Mouse (Mus musculus): Measurements from ENCODE around the gene Slc48a1. TPM values are rescaled to one million over a fixed set of nuclear protein-coding genes. Genes with fewer than 3 reads are reported as not detected.
A peak's percentile ranks its signal among the peaks of the same experiment; 100 is the strongest.

The Slc48a1 gene
- polyA plus RNA-seq, 1 experiment from 2014 or later, result 65.4 TPM

GRCm38 (mm10) chr15:97767280-97768186 is 10.8 kb upstream of the Slc48a1 start, which contains the start of gene Rapgef3:
Gene Rapgef3, minus strand, starts transcription at chr15:97767972.
- 0 out of 2 replicates have a peak within 1 kb of the TSS, but pooled peaks have one; percentile 52 for H3K27ac ChIP-seq (ENCODE audit: low read depth, low read length)
- H3K36me3 ChIP-seq (ENCODE audit: control insufficient read depth, insufficient read depth, low read length), result no peaks in the 10 kb centered on the region
- peak within 1 kb of the TSS; percentile 54 for H3K9ac ChIP-seq (ENCODE audit: low read length)
- H3K4me2 ChIP-seq (ENCODE audit: low read length), result peak within 1 kb of the TSS; percentile 73
- peak within 1 kb of the TSS; percentile 33 for H3K4me3 ChIP-seq (ENCODE audit: low read depth, low read length)
- peaks cover 23% of the 10 kb centered on the region for H3K27me3 ChIP-seq (replicated peaks; ENCODE audit: control insufficient read depth, insufficient read depth, low read length)
- H3K9me3 ChIP-seq (replicated peaks; ENCODE audit: control insufficient read depth, low read length), result no peaks in the 10 kb centered on the region
- WGBS, result under 1% methylated on average over 40 of the region's 44 CpGs
- peak; percentile 87 for ATAC-seq
- peak; percentile 75 for DNase-seq (ENCODE audit: low spot score)
- H3K4me1 ChIP-seq (ENCODE audit: control insufficient read depth, insufficient read depth, low read length), result peaks cover 28% of the 10 kb centered on the region

GRCm38 (mm10) chr15:97768192-97768591 is 10.1 kb upstream of the Slc48a1 start:
- Histone ChIP-seq H3K27ac (ENCODE audit: low read depth, low read length) (no peak overlapping the region), H3K27me3 (replicated peaks; ENCODE audit: control insufficient read depth, insufficient read depth, low read length) (peaks cover 23% of the 10 kb centered on the region), H3K9ac (ENCODE audit: low read length) (peak overlapping the region; percentile 54), H3K9me3 (replicated peaks; ENCODE audit: control insufficient read depth, low read length) (no peaks in the 10 kb centered on the region), H3K36me3 (ENCODE audit: control insufficient read depth, insufficient read depth, low read length) (no peaks in the 10 kb centered on the region), H3K4me2 (ENCODE audit: low read length) (peak overlapping the region; percentile 73), H3K4me1 (ENCODE audit: control insufficient read depth, insufficient read depth, low read length) (peaks cover 28% of the 10 kb centered on the region), H3K4me3 (ENCODE audit: low read depth, low read length) (peak overlapping the region; percentile 33)
- DNase-seq (ENCODE audit: low spot score), result no peak
- WGBS, result under 1% methylated on average over 18 of the region's 18 CpGs
- 0 out of 2 replicates have a peak, but pooled peaks have one; percentile 13 for ATAC-seq

DNA sequence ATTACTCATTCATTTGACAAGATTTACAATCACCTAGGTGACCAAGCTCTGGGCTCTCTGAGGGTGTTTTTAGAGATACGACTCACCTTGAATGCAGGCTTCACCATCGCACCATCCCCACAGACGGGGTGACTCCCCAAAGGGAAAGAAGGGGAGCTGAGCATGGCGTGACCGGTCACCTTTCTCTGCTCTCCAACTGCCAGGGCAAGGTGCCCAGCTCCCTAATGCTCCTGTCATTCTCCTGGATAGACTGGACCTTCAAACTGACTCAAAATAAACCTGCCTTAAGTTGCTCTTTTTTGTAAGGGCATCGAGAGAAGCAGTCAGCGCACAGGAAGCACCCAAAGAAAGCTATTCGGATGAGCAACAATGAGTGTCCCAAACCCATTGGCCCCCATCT is 8.0 kb upstream of the Slc48a1 start:
- Histone ChIP-seq H3K4me3 (ENCODE audit: low read depth, low read length) (no peak overlapping the region), H3K9ac (ENCODE audit: low read length) (no peak overlapping the region), H3K27me3 (replicated peaks; ENCODE audit: control insufficient read depth, insufficient read depth, low read length) (peaks cover 23% of the 10 kb centered on the region), H3K27ac (ENCODE audit: low read depth, low read length) (no peak overlapping the region), H3K4me2 (ENCODE audit: low read length) (no peak overlapping the region), H3K9me3 (replicated peaks; ENCODE audit: control insufficient read depth, low read length) (no peaks in the 10 kb centered on the region), H3K36me3 (ENCODE audit: control insufficient read depth, insufficient read depth, low read length) (no peaks in the 10 kb centered on the region), H3K4me1 (ENCODE audit: control insufficient read depth, insufficient read depth, low read length) (peaks cover 27% of the 10 kb centered on the region)
- DNase-seq (ENCODE audit: low spot score), result no peak
- no peak for ATAC-seq
- 75% methylated on average over 8 of the region's 8 CpGs for WGBS

GRCm38 (mm10) chr15:97773108-97773507 is 5.2 kb upstream of the Slc48a1 start:
- DNase-seq (ENCODE audit: low spot score), result no peak
- H3K27me3 ChIP-seq (replicated peaks; ENCODE audit: control insufficient read depth, insufficient read depth, low read length), result 0 out of 2 replicates have a peak, but pooled peaks cover 14% of the 10 kb centered on the region
- WGBS, result 28% methylated on average over 5 of the region's 5 CpGs

GRCm38 (mm10) chr15:97773961-97774370 is 4.4 kb upstream of the Slc48a1 start:
- H3K9ac ChIP-seq (ENCODE audit: low read length), result no peak overlapping the region
- no peak for DNase-seq (ENCODE audit: low spot score)
- H3K36me3 ChIP-seq (ENCODE audit: control insufficient read depth, insufficient read depth, low read length), result no peaks in the 10 kb centered on the region
- H3K4me3 ChIP-seq (ENCODE audit: low read depth, low read length), result no peak overlapping the region
- H3K27me3 ChIP-seq (replicated peaks; ENCODE audit: control insufficient read depth, insufficient read depth, low read length), result 0 out of 2 replicates have a peak, but pooled peaks cover 11% of the 10 kb centered on the region
- H3K27ac ChIP-seq (ENCODE audit: low read depth, low read length), result no peak overlapping the region
- ATAC-seq, result no peak
- H3K4me2 ChIP-seq (ENCODE audit: low read length), result no peak overlapping the region
- WGBS, result 68% methylated on average over 5 of the region's 5 CpGs
- H3K9me3 ChIP-seq (replicated peaks; ENCODE audit: control insufficient read depth, low read length), result no peaks in the 10 kb centered on the region
- H3K4me1 ChIP-seq (ENCODE audit: control insufficient read depth, insufficient read depth, low read length), result no peaks in the 10 kb centered on the region

More at GRCm38 (mm10) chr15:97773108-97773507, 5.2 kb upstream of the Slc48a1 start:
- Histone ChIP-seq H3K4me1 (ENCODE audit: control insufficient read depth, insufficient read depth, low read length) (peaks cover 4% of the 10 kb centered on the region; the same call in 1 of the 2 replicates), H3K4me3 (ENCODE audit: low read depth, low read length) (no peak overlapping the region), H3K4me2 (ENCODE audit: low read length) (no peak overlapping the region), H3K9me3 (replicated peaks; ENCODE audit: control insufficient read depth, low read length) (no peaks in the 10 kb centered on the region), H3K9ac (ENCODE audit: low read length) (no peak overlapping the region), H3K36me3 (ENCODE audit: control insufficient read depth, insufficient read depth, low read length) (no peaks in the 10 kb centered on the region), H3K27ac (ENCODE audit: low read depth, low read length) (no peak overlapping the region)
- ATAC-seq, result no peak

GRCm38 (mm10) chr15:97776514-97776913 is 1.8 kb upstream of the Slc48a1 start:
- ATAC-seq (peak; percentile 60; the same call in 1 of the 2 replicates), DNase-seq (ENCODE audit: low spot score) (peak; percentile 63)
- 10% methylated on average over 8 of the region's 8 CpGs for WGBS
- Histone ChIP-seq H3K4me3 (ENCODE audit: low read depth, low read length) (no peak overlapping the region), H3K4me2 (ENCODE audit: low read length) (no peak overlapping the region), H3K36me3 (ENCODE audit: control insufficient read depth, insufficient read depth, low read length) (no peaks in the 10 kb centered on the region), H3K9me3 (replicated peaks; ENCODE audit: control insufficient read depth, low read length) (no peaks in the 10 kb centered on the region), H3K27me3 (replicated peaks; ENCODE audit: control insufficient read depth, insufficient read depth, low read length) (no peaks in the 10 kb centered on the region), H3K9ac (ENCODE audit: low read length) (no peak overlapping the region), H3K4me1 (ENCODE audit: control insufficient read depth, insufficient read depth, low read length) (no peaks in the 10 kb centered on the region; the same call in 1 of the 2 replicates), H3K27ac (ENCODE audit: low read depth, low read length) (no peak overlapping the region)

DNA sequence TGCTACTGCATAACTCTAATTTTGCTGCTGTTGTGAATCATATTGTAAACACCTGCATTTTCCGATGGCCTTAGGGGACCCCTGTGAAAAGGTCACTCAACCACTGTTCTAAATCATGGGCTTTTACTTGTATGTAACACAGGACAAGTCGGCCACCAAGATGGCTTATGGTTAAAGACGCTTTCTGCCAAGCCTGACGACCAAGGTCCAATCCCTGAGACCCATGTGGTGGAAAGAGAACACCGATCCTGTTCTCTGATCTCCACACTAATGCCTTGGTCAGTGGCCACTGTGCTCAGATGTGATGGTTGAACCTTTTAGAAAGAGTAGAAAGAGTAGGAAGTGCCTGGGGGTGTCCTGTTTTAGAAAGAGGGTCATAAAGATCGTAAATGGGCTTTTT is 1.4 kb upstream of the Slc48a1 start:
- Histone ChIP-seq H3K4me2 (ENCODE audit: low read length) (no peak overlapping the region), H3K27me3 (replicated peaks; ENCODE audit: control insufficient read depth, insufficient read depth, low read length) (no peaks in the 10 kb centered on the region), H3K36me3 (ENCODE audit: control insufficient read depth, insufficient read depth, low read length) (no peaks in the 10 kb centered on the region), H3K4me1 (ENCODE audit: control insufficient read depth, insufficient read depth, low read length) (peaks cover under 1% of the 10 kb centered on the region; the same call in 1 of the 2 replicates), H3K4me3 (ENCODE audit: low read depth, low read length) (no peak overlapping the region), H3K27ac (ENCODE audit: low read depth, low read length) (no peak overlapping the region), H3K9me3 (replicated peaks; ENCODE audit: control insufficient read depth, low read length) (no peaks in the 10 kb centered on the region), H3K9ac (ENCODE audit: low read length) (no peak overlapping the region)
- no peak for DNase-seq (ENCODE audit: low spot score)
- ATAC-seq, result no peak
- WGBS, result 87% methylated on average over 6 of the region's 6 CpGs

DNA sequence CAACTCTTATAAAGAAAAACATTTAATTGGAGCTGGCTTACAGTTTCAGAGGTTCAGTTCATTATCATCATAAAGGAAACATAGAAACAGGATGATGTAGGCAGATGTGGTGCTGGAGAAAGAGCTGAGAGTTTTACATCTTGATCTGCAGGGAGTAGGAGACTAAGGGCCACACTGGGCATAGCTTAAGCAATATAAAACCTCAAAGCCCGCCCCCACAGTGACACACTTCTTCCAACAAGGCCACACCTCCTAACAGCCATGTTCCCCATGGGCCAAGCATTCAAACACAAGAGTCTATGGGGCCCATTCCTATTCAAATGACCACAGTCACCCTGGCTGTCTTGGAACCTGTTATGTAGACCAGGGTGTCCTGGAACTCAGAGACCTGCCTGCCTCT is 1.3 kb downstream of the Slc48a1 start:
- Histone ChIP-seq H3K4me1 (ENCODE audit: control insufficient read depth, insufficient read depth, low read length) (peaks cover 4% of the 10 kb centered on the region; the same call in 1 of the 2 replicates), H3K4me3 (ENCODE audit: low read depth, low read length) (no peak overlapping the region), H3K4me2 (ENCODE audit: low read length) (no peak overlapping the region), H3K27ac (ENCODE audit: low read depth, low read length) (no peak overlapping the region), H3K9me3 (replicated peaks; ENCODE audit: control insufficient read depth, low read length) (no peaks in the 10 kb centered on the region), H3K36me3 (ENCODE audit: control insufficient read depth, insufficient read depth, low read length) (no peaks in the 10 kb centered on the region), H3K9ac (ENCODE audit: low read length) (no peak overlapping the region), H3K27me3 (replicated peaks; ENCODE audit: control insufficient read depth, insufficient read depth, low read length) (no peaks in the 10 kb centered on the region)
- DNase-seq (ENCODE audit: low spot score) (no peak), ATAC-seq (no peak)
- 67% methylated on average over 1 of the region's 1 CpGs for WGBS

DNA sequence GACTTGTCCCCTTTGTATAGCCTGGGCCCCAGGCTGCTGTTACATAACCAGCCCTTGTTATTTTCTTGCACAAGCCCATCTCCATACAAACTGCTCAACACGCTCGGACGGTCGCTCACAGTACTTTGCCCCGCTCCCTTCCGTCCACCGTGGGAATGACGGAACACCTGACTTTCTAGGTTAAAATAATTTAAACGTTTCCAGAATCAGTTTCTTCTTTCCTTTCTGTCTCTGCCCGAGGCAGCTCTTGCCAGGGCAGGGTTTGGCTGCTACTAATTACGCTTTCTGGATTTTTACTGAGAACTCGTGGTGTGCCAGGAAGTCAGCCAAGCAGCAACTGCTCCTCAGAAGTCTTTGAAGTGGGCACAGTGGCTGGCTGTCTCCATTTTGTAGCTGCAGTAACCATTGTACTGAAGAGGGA is 2.3 kb downstream of the Slc48a1 start:
- DNase-seq (ENCODE audit: low spot score) (peak; percentile 57), ATAC-seq (no peak)
- H3K9me3 ChIP-seq (replicated peaks; ENCODE audit: control insufficient read depth, low read length), result no peaks in the 10 kb centered on the region
- H3K4me3 ChIP-seq (ENCODE audit: low read depth, low read length), result no peak overlapping the region
- WGBS, result 47% methylated on average over 12 of the region's 12 CpGs
- H3K27me3 ChIP-seq (replicated peaks; ENCODE audit: control insufficient read depth, insufficient read depth, low read length), result no peaks in the 10 kb centered on the region
- H3K9ac ChIP-seq (ENCODE audit: low read length), result no peak overlapping the region
- H3K4me1 ChIP-seq (ENCODE audit: control insufficient read depth, insufficient read depth, low read length), result peaks cover 4% of the 10 kb centered on the region; the same call in 1 of the 2 replicates
- H3K27ac ChIP-seq (ENCODE audit: low read depth, low read length), result no peak overlapping the region
- H3K4me2 ChIP-seq (ENCODE audit: low read length), result no peak overlapping the region
- H3K36me3 ChIP-seq (ENCODE audit: control insufficient read depth, insufficient read depth, low read length), result no peaks in the 10 kb centered on the region
